Mouse (Mus musculus) thymus, adult 2 months (tissue): ENCODE data around the gene Smad3.

Experiments used
- CTCF ChIP-seq: fragments of 200-500 bp; IDR thresholded peaks from 2 replicates; pipeline ENCODE4 v1.5.1; 2012; ENCODE audit warnings: mild to moderate bottlenecking, control low read depth, low read length, moderate library complexity, borderline replicate concordance; ENCODE audit not compliant: control insufficient read depth, poor library complexity, insufficient read depth; ENCODE audit errors: extremely low read depth
- POLR2A ChIP-seq: fragments of 200-500 bp; IDR thresholded peaks from 2 replicates; pipeline ENCODE4 v1.6.1; 2012; ENCODE audit warnings: mild to moderate bottlenecking, low read length, control low read depth, moderate library complexity; ENCODE audit not compliant: control insufficient read depth, poor library complexity, insufficient read depth; ENCODE audit errors: extremely low read depth

GRCm38 (mm10) chr9:63779950-63780887, 22.4 kb upstream of the Smad3 start:
- no peak for TF ChIP-seq POLR2A
- TF ChIP-seq CTCF, result no peak
